Mouse (Mus musculus) hindbrain, embryonic 13.5 days (tissue): ENCODE results near the gene Gm17545. TPM values are rescaled to one million over a fixed set of nuclear protein-coding genes. Genes with fewer than 3 reads are reported as not detected.

ENCODE experiments used
- polyA plus RNA-seq: library from polyadenylated mRNA; unstranded; fragments of >200 nt; fragmentation: Nextera tagmentation; extraction: Ambion mirVana; gene quantifications from 2 replicates; pipeline ENCODE4 v1.2.1, GENCODE M21; 2015

The Gm17545 gene
- polyA plus RNA-seq, 1 experiment from 2014 or later: not detected

Other genes with a start within 250 kb of the Gm17545 start
- 9.0 and 10.9 TPM in 2 replicates for gene Zfp809, start 228.6 kb upstream of the Gm17545 start, polyA plus RNA-seq
- 7.5 and 7.6 TPM in 2 replicates for gene Zfp599, start 194.4 kb upstream of the Gm17545 start, polyA plus RNA-seq
- gene Zfp810, start 146.6 kb upstream of the Gm17545 start, polyA plus RNA-seq: 36.0 and 40.6 TPM in 2 replicates
- gene Anln, start 65.1 kb upstream of the Gm17545 start, polyA plus RNA-seq: 5.8 and 7.0 TPM in 2 replicates
- gene 9530077C05Rik, start 42.8 kb upstream of the Gm17545 start, polyA plus RNA-seq: 8.8 and 9.1 TPM in 2 replicates
- gene Rp9, start 15.5 kb downstream of the Gm17545 start, polyA plus RNA-seq: 58.1 and 59.2 TPM in 2 replicates
- gene Bbs9, start 21.4 kb downstream of the Gm17545 start, polyA plus RNA-seq: 16.9 and 17.1 TPM in 2 replicates